Mouse (Mus musculus): ENCODE data around the gene Nktr. TPM values are rescaled to one million over a fixed set of nuclear protein-coding genes. Genes with fewer than 3 reads are reported as not detected.

Nktr gene
- polyA plus RNA-seq, 1 experiment: 127 TPM

DNA sequence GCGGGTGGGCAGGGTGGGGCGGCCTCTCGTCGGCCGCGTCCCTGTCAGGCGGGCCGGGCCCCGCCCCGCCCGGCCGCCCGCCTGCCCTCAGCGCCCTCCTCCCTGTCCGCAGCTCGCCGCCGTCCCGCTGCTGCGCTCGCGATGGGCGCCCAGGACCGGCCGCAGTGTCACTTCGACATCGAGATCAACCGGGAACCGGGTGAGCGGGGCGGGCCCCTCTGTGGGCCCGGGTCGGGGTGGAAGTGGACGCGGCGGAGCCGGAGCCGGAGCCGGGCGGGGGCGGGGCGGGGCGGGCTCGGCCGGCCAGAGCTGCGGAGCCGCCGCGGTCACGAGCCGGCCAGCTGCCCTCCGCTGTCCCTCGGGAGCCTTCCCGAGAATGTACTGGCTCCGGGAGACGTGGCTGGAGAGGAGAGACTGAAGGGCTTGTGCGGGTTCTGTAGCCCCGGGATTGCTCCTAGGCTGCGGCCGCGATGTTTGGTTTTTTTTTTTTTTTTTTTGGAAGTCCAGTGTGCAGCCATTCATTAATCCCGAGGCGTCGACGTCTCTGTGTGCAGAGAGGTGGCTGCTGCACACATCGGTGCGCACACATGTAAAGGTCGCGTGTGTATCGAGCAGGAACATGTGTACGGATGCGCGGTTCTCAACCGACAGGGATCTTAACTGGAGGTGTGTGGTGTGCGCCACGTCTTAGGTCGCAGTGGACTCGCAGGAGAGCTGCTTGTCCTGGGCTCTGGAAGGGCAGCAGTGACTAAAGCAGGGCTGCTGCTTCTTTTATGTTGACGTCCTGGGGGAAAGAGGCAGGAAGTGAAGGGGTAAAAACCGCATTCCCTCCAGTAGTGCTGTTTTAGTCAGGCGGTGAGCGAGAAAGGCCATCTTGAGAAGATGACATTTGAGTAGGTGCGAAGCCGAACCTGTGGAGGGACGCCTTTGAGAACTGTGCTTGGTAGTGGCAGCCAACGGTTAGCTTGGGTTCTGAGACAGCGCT lies 670 bp downstream of the Nktr start:
- Histone ChIP-seq H3K4me1 (ENCODE audit: control insufficient read depth, insufficient read depth, low read length) (peaks cover 3% of the 10 kb centered on the region; the same call in 1 of the 2 replicates), H3K27ac (ENCODE audit: insufficient read depth, low read length) (0 out of 2 replicates have a peak overlapping the region, but pooled peaks have one; percentile 72), H3K4me3 (ENCODE audit: insufficient read depth, low read length) (peak overlapping the region; percentile 98)
- TF ChIP-seq POLR2A (IDR thresholded peaks at IDR 0.05; ENCODE audit: extremely low read depth, insufficient read depth, low read length) (0 out of 2 replicates have a peak, but pooled peaks have one; percentile 11), CTCF (IDR thresholded peaks at IDR 0.05; ENCODE audit: extremely low read depth, insufficient read depth, low read length) (no peak)

DNA sequence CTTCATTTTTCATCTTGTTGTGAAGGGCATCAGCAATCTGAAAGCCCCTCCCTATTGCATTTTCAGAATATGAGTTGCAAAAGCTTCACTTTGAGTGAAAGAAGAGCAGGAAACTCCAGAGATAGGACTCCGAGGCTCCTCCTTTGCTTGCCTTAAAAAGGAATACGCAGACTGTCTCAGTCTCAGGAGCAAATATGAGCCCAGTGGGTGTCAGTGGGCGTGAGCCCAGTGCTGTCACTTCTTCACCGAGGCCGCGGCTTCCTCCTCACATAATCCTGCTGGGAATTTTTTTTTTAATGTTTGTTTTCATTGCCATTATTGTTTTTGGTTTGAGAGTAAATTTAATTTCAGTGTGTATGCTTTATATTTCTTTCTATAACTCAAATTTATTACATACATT lies 21.5 kb downstream of the Nktr start:
- Histone ChIP-seq H3K4me3 (ENCODE audit: insufficient read depth, low read length) (no peak overlapping the region), H3K27ac (ENCODE audit: insufficient read depth, low read length) (no peak overlapping the region), H3K4me1 (ENCODE audit: control insufficient read depth, insufficient read depth, low read length) (no peaks in the 10 kb centered on the region; the same call in 1 of the 2 replicates)
- no peak for TF ChIP-seq CTCF (IDR thresholded peaks at IDR 0.05; ENCODE audit: extremely low read depth, insufficient read depth, low read length)
- TF ChIP-seq POLR2A (IDR thresholded peaks at IDR 0.05; ENCODE audit: extremely low read depth, insufficient read depth, low read length): no peak

DNA sequence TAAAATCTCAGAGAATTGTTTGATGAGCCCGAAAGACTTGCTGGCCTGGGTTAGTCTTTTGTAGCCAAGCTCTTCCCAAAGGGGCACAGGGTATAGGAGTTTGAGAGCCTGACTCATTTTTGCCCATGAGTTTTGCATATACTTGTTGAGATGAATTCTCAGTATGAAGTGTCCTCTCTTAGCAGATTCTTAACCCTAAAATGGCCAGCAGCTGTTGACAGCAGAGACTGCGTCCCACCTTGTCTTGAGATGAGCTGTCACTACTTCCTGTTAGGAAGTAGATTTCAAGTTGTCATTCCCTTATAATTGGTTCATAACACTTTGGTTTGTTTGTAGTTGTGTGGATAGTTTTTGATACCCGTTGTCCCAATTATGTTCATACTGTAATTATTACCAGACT lies 22.2 kb downstream of the Nktr start:
- H3K4me3 ChIP-seq (ENCODE audit: insufficient read depth, low read length): no peak overlapping the region
- TF ChIP-seq CTCF (IDR thresholded peaks at IDR 0.05; ENCODE audit: extremely low read depth, insufficient read depth, low read length): no peak
- no peak for TF ChIP-seq POLR2A (IDR thresholded peaks at IDR 0.05; ENCODE audit: extremely low read depth, insufficient read depth, low read length)
- no peak overlapping the region for H3K27ac ChIP-seq (ENCODE audit: insufficient read depth, low read length)
- no peaks in the 10 kb centered on the region; the same call in 1 of the 2 replicates for H3K4me1 ChIP-seq (ENCODE audit: control insufficient read depth, insufficient read depth, low read length)

DNA sequence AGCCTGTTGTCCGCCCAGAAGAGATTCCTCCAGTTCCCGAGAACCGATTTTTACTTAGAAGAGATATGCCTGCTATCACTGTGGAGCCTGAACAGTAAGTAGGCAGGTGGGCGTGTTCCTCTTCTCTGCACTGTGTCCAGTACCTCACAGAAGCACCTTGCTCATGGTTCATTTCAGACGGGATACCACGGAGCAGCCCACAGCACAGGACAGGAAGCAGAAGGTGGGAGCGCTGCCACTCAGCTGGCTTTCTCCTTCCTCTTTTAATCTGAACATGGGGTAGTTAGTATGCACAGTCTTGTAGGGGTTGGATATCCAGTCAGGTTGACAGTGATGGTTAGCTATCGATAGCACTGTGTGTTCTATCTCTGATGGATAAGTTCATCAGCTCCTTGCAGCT lies 25.1 kb downstream of the Nktr start:
- TF ChIP-seq CTCF (IDR thresholded peaks at IDR 0.05; ENCODE audit: extremely low read depth, insufficient read depth, low read length) (no peak), POLR2A (IDR thresholded peaks at IDR 0.05; ENCODE audit: extremely low read depth, insufficient read depth, low read length) (no peak)

DNA sequence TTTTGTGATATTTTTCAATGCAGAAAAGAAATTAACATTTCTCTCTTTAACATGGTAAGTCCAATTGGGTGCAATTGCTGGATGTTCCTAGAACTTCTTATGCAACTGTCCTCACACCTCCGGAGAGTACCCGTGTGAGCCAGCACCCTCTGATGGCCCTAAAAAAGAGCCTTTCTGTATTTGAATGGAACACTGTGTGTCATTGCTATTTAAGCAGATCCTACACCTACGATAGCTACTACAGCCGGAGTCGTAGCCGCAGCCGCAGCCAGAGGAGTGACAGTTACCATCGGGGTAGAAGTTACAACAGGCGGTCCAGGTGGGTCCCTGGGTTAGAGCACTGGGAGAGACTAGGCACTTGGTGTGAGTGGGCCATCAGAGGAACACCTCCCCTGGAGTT lies 33.8 kb downstream of the Nktr start:
- Histone ChIP-seq H3K4me3 (ENCODE audit: insufficient read depth, low read length) (no peak overlapping the region), H3K27ac (ENCODE audit: insufficient read depth, low read length) (no peak overlapping the region)

More for the DNA sequence above, 25.1 kb downstream of the Nktr start:
- Histone ChIP-seq H3K4me1 (ENCODE audit: control insufficient read depth, insufficient read depth, low read length) (no peaks in the 10 kb centered on the region; the same call in 1 of the 2 replicates), H3K4me3 (ENCODE audit: insufficient read depth, low read length) (no peak overlapping the region), H3K27ac (ENCODE audit: insufficient read depth, low read length) (no peak overlapping the region)

DNA sequence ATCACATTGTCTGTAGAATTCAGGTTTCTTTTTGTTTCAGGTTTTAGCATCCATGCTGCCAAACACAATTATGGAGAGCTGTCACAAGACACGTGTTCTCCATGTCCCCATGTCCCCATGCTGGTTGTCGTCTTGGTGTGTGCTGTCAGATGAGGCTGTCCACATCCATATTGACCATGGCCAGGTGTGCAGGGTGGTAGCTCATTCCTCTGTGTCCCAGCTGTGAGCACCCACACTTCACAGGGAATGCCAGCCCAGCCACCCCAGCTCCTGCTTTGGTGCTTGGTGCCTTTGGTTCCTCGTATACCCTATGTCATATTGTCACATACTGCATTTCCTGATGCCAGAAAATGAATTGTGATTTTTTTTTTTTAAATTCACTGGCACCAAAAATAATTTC lies 35.7 kb downstream of the Nktr start:
- peaks cover 7% of the 10 kb centered on the region for H3K4me1 ChIP-seq (ENCODE audit: control insufficient read depth, insufficient read depth, low read length)
- no peak overlapping the region for H3K27ac ChIP-seq (ENCODE audit: insufficient read depth, low read length)
- no peak for TF ChIP-seq CTCF (IDR thresholded peaks at IDR 0.05; ENCODE audit: extremely low read depth, insufficient read depth, low read length)
- TF ChIP-seq POLR2A (IDR thresholded peaks at IDR 0.05; ENCODE audit: extremely low read depth, insufficient read depth, low read length): no peak
- H3K4me3 ChIP-seq (ENCODE audit: insufficient read depth, low read length): no peak overlapping the region

More for the DNA sequence above, 33.8 kb downstream of the Nktr start:
- peaks cover 4% of the 10 kb centered on the region for H3K4me1 ChIP-seq (ENCODE audit: control insufficient read depth, insufficient read depth, low read length)
- TF ChIP-seq POLR2A (IDR thresholded peaks at IDR 0.05; ENCODE audit: extremely low read depth, insufficient read depth, low read length) (0 out of 2 replicates have a peak, but pooled peaks have one; percentile 24), CTCF (IDR thresholded peaks at IDR 0.05; ENCODE audit: extremely low read depth, insufficient read depth, low read length) (no peak)

DNA sequence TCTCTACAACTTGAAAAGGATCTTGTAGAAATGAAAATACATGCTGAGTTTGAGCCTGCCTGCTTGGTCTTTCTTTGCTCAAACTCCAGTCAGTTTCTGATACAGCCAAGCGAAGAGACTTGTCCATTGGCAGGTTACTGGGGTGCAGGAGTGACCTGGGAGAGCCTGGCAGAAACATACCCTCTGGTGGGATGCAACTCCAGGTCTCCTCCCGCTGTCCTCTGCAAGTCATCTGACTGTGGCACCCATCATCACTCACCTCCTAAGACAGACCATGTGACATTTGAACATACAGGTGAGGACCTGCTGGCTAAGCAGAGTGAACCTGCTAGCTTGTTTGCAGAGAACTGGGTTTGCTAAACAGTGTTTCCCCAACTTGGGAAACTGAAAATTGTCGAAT lies 37.8 kb downstream of the Nktr start:
- H3K27ac ChIP-seq (ENCODE audit: insufficient read depth, low read length): no peak overlapping the region
- TF ChIP-seq CTCF (IDR thresholded peaks at IDR 0.05; ENCODE audit: extremely low read depth, insufficient read depth, low read length): no peak
- no peak for TF ChIP-seq POLR2A (IDR thresholded peaks at IDR 0.05; ENCODE audit: extremely low read depth, insufficient read depth, low read length)
- H3K4me3 ChIP-seq (ENCODE audit: insufficient read depth, low read length): no peak overlapping the region
- peaks cover 8% of the 10 kb centered on the region for H3K4me1 ChIP-seq (ENCODE audit: control insufficient read depth, insufficient read depth, low read length)

DNA sequence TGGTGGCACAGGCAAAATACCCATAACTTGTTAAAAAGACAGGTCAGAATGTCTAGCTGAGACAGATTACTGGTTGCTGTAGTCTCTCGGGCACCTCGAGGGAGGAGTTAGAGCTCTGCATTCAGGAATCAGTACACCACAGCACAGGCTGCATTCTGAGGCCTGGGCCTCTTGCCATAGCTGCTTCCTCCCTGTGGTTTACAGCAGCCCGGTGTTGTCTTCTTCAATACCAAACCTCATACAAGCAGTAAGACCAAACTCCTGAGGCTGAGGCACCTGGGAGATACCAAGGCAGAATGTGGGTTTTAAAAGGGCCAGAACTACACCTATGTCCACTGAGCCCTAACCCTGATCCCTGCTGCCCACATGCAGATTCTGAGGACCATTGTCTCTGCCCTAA lies 38.5 kb downstream of the Nktr start:
- TF ChIP-seq CTCF (IDR thresholded peaks at IDR 0.05; ENCODE audit: extremely low read depth, insufficient read depth, low read length) (no peak), POLR2A (IDR thresholded peaks at IDR 0.05; ENCODE audit: extremely low read depth, insufficient read depth, low read length) (peak; percentile 22; the same call in 1 of the 2 replicates)
- no peak overlapping the region for H3K27ac ChIP-seq (ENCODE audit: insufficient read depth, low read length)
- H3K4me3 ChIP-seq (ENCODE audit: insufficient read depth, low read length): no peak overlapping the region; the same call in 1 of the 2 replicates
- peaks cover 6% of the 10 kb centered on the region for H3K4me1 ChIP-seq (ENCODE audit: control insufficient read depth, insufficient read depth, low read length)

DNA sequence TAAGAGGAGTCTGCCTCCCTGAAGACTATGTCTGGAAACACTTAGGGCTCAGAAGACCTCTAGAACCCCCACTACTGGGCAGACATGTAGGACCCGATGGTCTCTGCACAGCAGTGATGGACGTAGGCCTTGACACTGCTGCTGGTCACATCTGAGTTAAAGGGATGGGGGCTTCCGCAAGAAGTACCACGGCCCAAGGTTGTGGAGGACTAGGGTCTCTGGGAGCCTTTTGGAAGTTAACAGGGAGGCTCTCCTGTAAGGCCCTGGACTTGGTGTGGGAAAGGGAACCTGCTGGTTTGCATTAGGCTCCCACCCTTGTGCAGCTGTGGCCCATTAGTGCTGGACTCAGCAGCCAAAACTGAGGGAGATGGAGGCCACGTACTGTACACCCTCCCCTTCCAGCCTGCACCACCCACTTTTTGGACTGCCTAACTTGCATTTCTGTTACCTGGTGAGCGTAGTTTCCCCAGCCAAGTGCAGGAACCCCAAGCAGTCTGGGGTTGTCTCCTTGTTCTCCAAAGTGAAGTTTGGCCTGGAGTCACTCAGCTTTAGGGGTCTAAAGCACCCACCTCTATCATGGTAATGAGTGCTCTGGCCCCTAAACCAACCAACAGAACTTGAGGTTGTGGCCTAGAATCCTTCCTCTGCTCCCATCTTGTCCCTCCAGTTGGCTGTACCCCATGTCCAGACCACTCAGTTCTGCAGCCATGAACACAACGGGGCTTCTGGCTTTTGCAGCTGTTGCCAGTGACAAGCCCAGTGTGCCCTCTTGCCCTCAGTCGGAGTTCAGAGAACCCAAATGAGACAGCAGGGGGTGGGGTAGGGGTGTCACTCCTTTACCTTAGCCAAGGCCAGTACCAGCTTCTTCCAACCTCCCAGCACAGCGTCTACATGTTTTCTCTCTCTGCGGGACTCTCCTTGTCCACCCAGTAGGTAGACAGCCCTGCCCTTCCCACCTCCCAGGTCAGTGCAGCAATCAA lies 39.2 kb downstream of the Nktr start:
- Histone ChIP-seq H3K4me1 (ENCODE audit: control insufficient read depth, insufficient read depth, low read length) (peaks cover 6% of the 10 kb centered on the region), H3K4me3 (ENCODE audit: insufficient read depth, low read length) (peak overlapping the region; percentile 48), H3K27ac (ENCODE audit: insufficient read depth, low read length) (peak overlapping the region; percentile 96)
- TF ChIP-seq CTCF (IDR thresholded peaks at IDR 0.05; ENCODE audit: extremely low read depth, insufficient read depth, low read length): no peak
- 0 out of 2 replicates have a peak, but pooled peaks have one; percentile 23 for TF ChIP-seq POLR2A (IDR thresholded peaks at IDR 0.05; ENCODE audit: extremely low read depth, insufficient read depth, low read length)

Measured in cortical plate, adult 2 months (tissue).